In genomic region chr7:101310327-101311028, GRCm38 (mm10) we compare ENCODE assay signal across 7 mouse cellular contexts. TPM values are rescaled to one million over a fixed set of nuclear protein-coding genes. Genes with fewer than 3 reads are reported as not detected.
DNase-seq lines count a peak whose midpoint lies in the region; ATAC-seq lines count a peak whose summit lies in the region.

No protein-coding gene starts in this region.

- peaks cover under 1% of the 10 kb centered on the region; the same call in 1 of the 2 replicates for H3K4me1 ChIP-seq in intestine, embryonic 16.5 days (ENCODE audit: control insufficient read depth, insufficient read depth, low read length)
- H3K4me1 ChIP-seq in midbrain, embryonic 11.5 days (ENCODE audit: control insufficient read depth, insufficient read depth, low read length), result no peaks in the 10 kb centered on the region

- intact Hi-C loops in left cerebral cortex, postnatal 36 days (cut with DNase I), result loop anchor here (1.0 to 5.0 kb wide), 2 partner anchors 64 to 112 kb away; partner anchors contain the start of gene Pde2a

- H3K9ac ChIP-seq in intestine, embryonic 16.5 days (ENCODE audit: low read depth, low read length), result peak overlapping the region; percentile 84
- H3K9ac ChIP-seq in midbrain, embryonic 11.5 days (ENCODE audit: low read length), result peak overlapping the region; percentile 70

- peak overlapping the region; percentile 98 for H3K27ac ChIP-seq in intestine, embryonic 16.5 days (ENCODE audit: low read length)
- H3K27ac ChIP-seq in midbrain, embryonic 11.5 days (ENCODE audit: low read depth, low read length), result peak overlapping the region; percentile 67

- H3K4me3 ChIP-seq in intestine, embryonic 16.5 days (ENCODE audit: low read length), result peak overlapping the region; percentile 69
- H3K4me3 ChIP-seq in midbrain, embryonic 11.5 days (ENCODE audit: low read depth, low read length), result peak overlapping the region; percentile 52

- H3K36me3 ChIP-seq in intestine, embryonic 16.5 days (ENCODE audit: control insufficient read depth, insufficient read depth, low read length), result no peaks in the 10 kb centered on the region
- H3K36me3 ChIP-seq in midbrain, embryonic 11.5 days (ENCODE audit: control insufficient read depth, insufficient read depth, low read length), result no peaks in the 10 kb centered on the region

- H3K27me3 ChIP-seq in intestine, embryonic 16.5 days (replicated peaks; ENCODE audit: control insufficient read depth, insufficient read depth, low read length), result no peaks in the 10 kb centered on the region
- no peaks in the 10 kb centered on the region for H3K27me3 ChIP-seq in midbrain, embryonic 11.5 days (ENCODE audit: control insufficient read depth, insufficient read depth, low read length)

- WGBS in intestine, embryonic 16.5 days, result 1% methylated on average over 43 of the region's 43 CpGs
- WGBS in midbrain, embryonic 11.5 days, result under 1% methylated on average over 43 of the region's 43 CpGs

- ATAC-seq in intestine, embryonic 16.5 days, result peak; percentile 96
- peak; percentile 97 for ATAC-seq in midbrain, embryonic 11.5 days (ENCODE audit: low FRiP score)

- no peaks in the 10 kb centered on the region for H3K9me3 ChIP-seq in intestine, embryonic 16.5 days (ENCODE audit: control insufficient read depth, low read length)
- no peaks in the 10 kb centered on the region for H3K9me3 ChIP-seq in midbrain, embryonic 11.5 days (ENCODE audit: control insufficient read depth, low read length)

- DNase-seq in adrenal gland, adult 8-10 months, result peak; percentile 97
- DNase-seq in embryo, embryonic 9.5 days (ENCODE audit: extremely low spot score), result peak; percentile 98
- peak; percentile 93 to 98 for DNase-seq in gastrocnemius, postnatal 4 days (ENCODE audit: low spot score in 2 of 2)
- DNase-seq in left cerebral cortex, postnatal 36 days (ENCODE audit: low spot score in 2 of 2), result peak; percentile 98
- DNase-seq in midbrain, embryonic 11.5 days (ENCODE audit: low spot score, missing footprints), result peak; percentile 99
- peak; percentile 98 for DNase-seq in skeletal muscle tissue, adult 2 months (ENCODE audit: low read depth, low spot score)

- H3K4me2 ChIP-seq in intestine, embryonic 16.5 days (ENCODE audit: low read depth, low read length), result peak overlapping the region; percentile 47
- H3K4me2 ChIP-seq in midbrain, embryonic 11.5 days, result peak overlapping the region; percentile 51

RNA-seq across cellular contexts. Expression of gene Stard10, which starts 6.4 kb away (rescaled TPM):
- 100 to 1,000 TPM in 2 of 4 experiments, 10 to 100 TPM in 2; 39.3 to 195 (median 109) TPM for total RNA-seq in adrenal gland, adult 8-10 months (2022)
- 1 to 10 TPM; 5.9 to 9.0 TPM for total RNA-seq in gastrocnemius, postnatal 4 days (2021)
- 101 and 106 TPM in 2 replicates for polyA plus RNA-seq in intestine, embryonic 16.5 days (2015; fragmentation: Nextera tagmentation; extraction: Ambion mirVana)
- 10 to 100 TPM; 75.7 to 85.6 TPM for total RNA-seq in left cerebral cortex, postnatal 36 days (2021)
- polyA plus RNA-seq in midbrain, embryonic 11.5 days (2014; fragmentation: Nextera tagmentation; extraction: Ambion mirVana), result 5.3 and 5.7 TPM in 2 replicates

RNA-seq across cellular contexts. Expression of gene Atg16l2, which starts 8.4 kb away (rescaled TPM):
- total RNA-seq in adrenal gland, adult 8-10 months (2022), result 10 to 100 TPM; 20.8 to 49.8 (median 33.4) TPM
- 10 to 100 TPM in 1 of 2 experiments, 1 to 10 TPM in 1; 6.3 to 11.4 TPM for total RNA-seq in gastrocnemius, postnatal 4 days (2021)
- 13.4 and 17.3 TPM in 2 replicates for polyA plus RNA-seq in intestine, embryonic 16.5 days (2015; fragmentation: Nextera tagmentation; extraction: Ambion mirVana)
- 10 to 100 TPM; 52.7 to 55.5 TPM for total RNA-seq in left cerebral cortex, postnatal 36 days (2021)
- 8.5 and 14.8 TPM in 2 replicates for polyA plus RNA-seq in midbrain, embryonic 11.5 days (2014; fragmentation: Nextera tagmentation; extraction: Ambion mirVana)

RNA-seq across cellular contexts. Expression of gene Arap1, which starts 37.4 kb away (rescaled TPM):
- total RNA-seq in adrenal gland, adult 8-10 months (2022), result 10 to 100 TPM; 34.8 to 67.7 (median 49.6) TPM
- 10 to 100 TPM; 49.2 to 57.4 TPM for total RNA-seq in gastrocnemius, postnatal 4 days (2021)
- polyA plus RNA-seq in intestine, embryonic 16.5 days (2015; fragmentation: Nextera tagmentation; extraction: Ambion mirVana), result 60.9 and 61.8 TPM in 2 replicates
- 10 to 100 TPM; 16.5 to 17.6 TPM for total RNA-seq in left cerebral cortex, postnatal 36 days (2021)
- polyA plus RNA-seq in midbrain, embryonic 11.5 days (2014; fragmentation: Nextera tagmentation; extraction: Ambion mirVana), result 10.8 and 11.2 TPM in 2 replicates

Comparison
In these comparisons a context has a peak if more than half of its experiments do, and no peak if none do; other contexts are left out.
1. Peak in every context shown above with its lines: DNase-seq, ATAC-seq, H3K4me3 ChIP-seq and H3K27ac ChIP-seq.
2. RNA of gene Stard10, which starts 6.4 kb away (total RNA-seq): 39.3 to 195 TPM in adrenal gland, adult 8-10 months and 75.7 to 85.6 TPM in left cerebral cortex, postnatal 36 days; 5.9 to 9.0 TPM in gastrocnemius, postnatal 4 days; every median in the first group is over 4 times any median in the second.